ENCODE assay signal across 9 mouse cellular contexts in the genomic region with DNA sequence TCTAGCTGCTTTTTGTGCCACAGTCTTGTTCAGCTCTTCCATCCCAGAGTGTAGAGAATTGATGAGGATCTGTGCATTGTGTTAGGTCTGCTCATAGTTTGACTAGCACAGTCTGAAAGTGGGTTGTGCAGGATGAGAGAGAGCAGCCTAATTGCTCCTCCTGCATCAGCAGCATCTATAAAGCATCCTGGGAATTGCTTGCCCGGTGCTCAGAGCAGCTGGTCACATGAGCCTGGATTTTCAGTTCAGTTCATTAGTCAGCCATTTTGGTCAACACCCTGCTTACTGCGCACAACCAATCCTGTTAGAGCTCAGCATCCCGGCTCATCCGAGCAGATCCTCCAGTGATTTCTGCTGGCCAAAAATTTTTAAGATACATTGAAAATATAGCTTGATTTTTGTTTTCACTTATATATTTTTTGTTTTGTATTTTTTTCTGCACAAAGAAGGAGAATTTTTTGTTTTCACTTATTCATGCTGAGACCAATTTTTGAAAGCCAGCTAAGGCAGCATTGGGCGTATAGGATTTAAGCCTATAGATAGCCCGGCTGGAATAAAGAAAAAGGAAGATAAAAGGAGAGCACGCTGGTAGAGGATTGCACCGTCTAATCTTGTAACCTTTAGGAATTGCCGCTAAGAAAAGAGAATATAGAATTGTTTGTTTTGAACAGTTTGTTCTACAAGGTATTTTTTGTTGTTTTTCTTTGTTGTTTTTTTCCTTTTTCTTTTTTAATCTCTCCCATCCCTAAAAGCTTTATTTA. TPM values are rescaled to one million over a fixed set of nuclear protein-coding genes. Genes with fewer than 3 reads are reported as not detected.
DNase-seq lines count a peak whose midpoint lies in the region; ATAC-seq and TF ChIP-seq lines count a peak whose summit lies in the region.
"Had no signal": no experiment of that assay in that cellular context is flagged by ENCODE, and none has a peak within 500 bp of the region (broad histone marks: within the 10 kb centered on the region; RNA-seq: fewer than 3 reads in every experiment).

No protein-coding gene starts in this region.

- TF ChIP-seq CTCF in intestine, postnatal 0 days (IDR thresholded peaks at IDR 0.05; ENCODE audit: low read depth): no peak
- TF ChIP-seq CTCF in midbrain, postnatal 0 days (IDR thresholded peaks at IDR 0.05): no peak

- DNase-seq in embryonic facial prominence, embryonic 14.5 days (ENCODE audit: low spot score): peak; percentile 92
- DNase-seq in heart, postnatal 25 days (ENCODE audit: low spot score): peak; percentile 12
- peak; percentile 96 for DNase-seq in layer of hippocampus, adult 9-11 months
- DNase-seq in midbrain, postnatal 0 days (ENCODE audit: low spot score): peak; percentile 98

- H3K36me3 ChIP-seq in intestine, embryonic 16.5 days (ENCODE audit: control insufficient read depth, insufficient read depth, low read length): no peaks in the 10 kb centered on the region
- H3K36me3 ChIP-seq in intestine, postnatal 0 days (ENCODE audit: control insufficient read depth, insufficient read depth): no peaks in the 10 kb centered on the region; the same call in 1 of the 2 replicates
- no peaks in the 10 kb centered on the region for H3K36me3 ChIP-seq in embryonic facial prominence, embryonic 14.5 days (ENCODE audit: control insufficient read depth, insufficient read depth, low read length)
- no peaks in the 10 kb centered on the region for H3K36me3 ChIP-seq in midbrain, postnatal 0 days (ENCODE audit: insufficient read depth, low read length)

- no peak overlapping the region for H3K9ac ChIP-seq in intestine, embryonic 16.5 days (ENCODE audit: low read depth, low read length)
- H3K9ac ChIP-seq in intestine, postnatal 0 days (ENCODE audit: low read depth, low read length): no peak overlapping the region
- H3K9ac ChIP-seq in embryonic facial prominence, embryonic 14.5 days (ENCODE audit: low read depth, low read length): peak overlapping the region; percentile 48; the same call in 1 of the 2 replicates
- peak overlapping the region; percentile 69 for H3K9ac ChIP-seq in midbrain, postnatal 0 days (replicated peaks; ENCODE audit: low read length, poor library complexity, severe bottlenecking)

- peaks cover 19% of the 10 kb centered on the region for H3K4me1 ChIP-seq in intestine, embryonic 16.5 days (ENCODE audit: control insufficient read depth, insufficient read depth, low read length)
- 0 out of 2 replicates have a peak, but pooled peaks cover 7% of the 10 kb centered on the region for H3K4me1 ChIP-seq in intestine, postnatal 0 days (replicated peaks; ENCODE audit: control insufficient read depth, insufficient read depth, low read length)
- H3K4me1 ChIP-seq in embryonic facial prominence, embryonic 14.5 days (ENCODE audit: control insufficient read depth, insufficient read depth, low read length): peaks cover 24% of the 10 kb centered on the region
- H3K4me1 ChIP-seq in midbrain, postnatal 0 days (ENCODE audit: insufficient read depth, low read length): peaks cover 18% of the 10 kb centered on the region

- H3K4me3 ChIP-seq in intestine, embryonic 16.5 days (ENCODE audit: low read length): no peak overlapping the region
- no peak overlapping the region for H3K4me3 ChIP-seq in intestine, postnatal 0 days (ENCODE audit: low read depth, low read length)
- H3K4me3 ChIP-seq in embryonic facial prominence, embryonic 14.5 days (ENCODE audit: low read depth, low read length): peak overlapping the region; percentile 28
- peak overlapping the region; percentile 71 for H3K4me3 ChIP-seq in midbrain, postnatal 0 days (ENCODE audit: low read depth, low read length)

- ATAC-seq in intestine, embryonic 16.5 days: 0 out of 2 replicates have a peak, but pooled peaks have one; percentile 12
- no peak for ATAC-seq in intestine, postnatal 0 days
- ATAC-seq in embryonic facial prominence, embryonic 14.5 days (ENCODE audit: low read depth): peak; percentile 93
- peak; percentile 96 for ATAC-seq in midbrain, postnatal 0 days (ENCODE audit: low FRiP score)
- no peak for ATAC-seq in activated CD4-positive, CD25-positive, alpha-beta regulatory T cell, adult 4 months
- ATAC-seq in erythroid progenitor cell, adult 5-6 weeks (replicated peaks; ENCODE audit: low FRiP score, poor library complexity, severe bottlenecking): no peak

- H3K9me3 ChIP-seq in intestine, embryonic 16.5 days (ENCODE audit: control insufficient read depth, low read length): no peaks in the 10 kb centered on the region
- no peaks in the 10 kb centered on the region for H3K9me3 ChIP-seq in intestine, postnatal 0 days (ENCODE audit: control insufficient read depth)
- no peaks in the 10 kb centered on the region for H3K9me3 ChIP-seq in embryonic facial prominence, embryonic 14.5 days (ENCODE audit: control insufficient read depth, low read length)
- no peaks in the 10 kb centered on the region for H3K9me3 ChIP-seq in midbrain, postnatal 0 days (ENCODE audit: low read length)

- intact Hi-C loops in heart, postnatal 25 days (cut with DNase I): no loop called here

- H3K27me3 ChIP-seq in intestine, embryonic 16.5 days (replicated peaks; ENCODE audit: control insufficient read depth, insufficient read depth, low read length): no peaks in the 10 kb centered on the region
- no peaks in the 10 kb centered on the region for H3K27me3 ChIP-seq in intestine, postnatal 0 days (replicated peaks; ENCODE audit: control insufficient read depth, insufficient read depth, low read length)
- no peaks in the 10 kb centered on the region for H3K27me3 ChIP-seq in embryonic facial prominence, embryonic 14.5 days (replicated peaks; ENCODE audit: control insufficient read depth, insufficient read depth, low read length)
- no peaks in the 10 kb centered on the region for H3K27me3 ChIP-seq in midbrain, postnatal 0 days (ENCODE audit: insufficient read depth, low read length)

- no peak overlapping the region for H3K4me2 ChIP-seq in intestine, embryonic 16.5 days (ENCODE audit: low read depth, low read length)
- no peak overlapping the region for H3K4me2 ChIP-seq in intestine, postnatal 0 days (replicated peaks; ENCODE audit: low read depth)
- peak overlapping the region; percentile 48 for H3K4me2 ChIP-seq in embryonic facial prominence, embryonic 14.5 days (ENCODE audit: low read depth, low read length)
- H3K4me2 ChIP-seq in midbrain, postnatal 0 days (ENCODE audit: low read depth, low read length, poor library complexity, severe bottlenecking): peak overlapping the region; percentile 77

- WGBS in intestine, embryonic 16.5 days: 59% methylated on average over 9 of the region's 9 CpGs
- 68% methylated on average over 9 of the region's 9 CpGs for WGBS in intestine, postnatal 0 days
- 48% methylated on average over 9 of the region's 9 CpGs for WGBS in embryonic facial prominence, embryonic 14.5 days
- WGBS in midbrain, postnatal 0 days: 10% methylated on average over 9 of the region's 9 CpGs

- H3K27ac ChIP-seq in intestine, embryonic 16.5 days (ENCODE audit: low read length): no peak overlapping the region
- no peak overlapping the region for H3K27ac ChIP-seq in intestine, postnatal 0 days (ENCODE audit: low read depth, low read length)
- H3K27ac ChIP-seq in embryonic facial prominence, embryonic 14.5 days (replicated peaks; ENCODE audit: low read depth, low read length): no peak overlapping the region
- H3K27ac ChIP-seq in midbrain, postnatal 0 days (ENCODE audit: low read depth, low read length): peak overlapping the region; percentile 77

RNA-seq across cellular contexts. Expression of a gene that starts 18.6 kb away (rescaled TPM):
- polyA plus RNA-seq in intestine, embryonic 16.5 days (2015; fragmentation: Nextera tagmentation; extraction: Ambion mirVana): 14.3 and 14.4 TPM in 2 replicates
- 10.8 and 12.4 TPM in 2 replicates for polyA plus RNA-seq in intestine, postnatal 0 days (2015; fragmentation: Nextera tagmentation; extraction: Ambion mirVana)
- 16.9 and 18.7 TPM in 2 replicates for polyA plus RNA-seq in embryonic facial prominence, embryonic 14.5 days (2014; fragmentation: Nextera tagmentation; extraction: Ambion mirVana)
- 10 to 100 TPM; 10.5 to 11.5 TPM for total RNA-seq in heart, postnatal 25 days (2021)
- 250 and 309 TPM in 2 replicates for total RNA-seq in midbrain, postnatal 0 days (2014; rRNA removed)
- polyA plus RNA-seq in midbrain, postnatal 0 days (2015; fragmentation: Nextera tagmentation; extraction: Ambion mirVana): 212 and 248 TPM in 2 replicates
- polyA plus RNA-seq in activated CD4-positive, CD25-positive, alpha-beta regulatory T cell, adult 4 months (2017; shearing (Covaris generic)): 1 to 10 TPM; 2.6 to 2.9 TPM
- 0.36 and 0.42 TPM in 2 replicates for total RNA-seq in erythroid progenitor cell, adult 5-6 weeks (2015; ENCODE audit: low replicate concordance)
- total RNA-seq in erythroid progenitor cell, adult 5-6 weeks (2017; ENCODE audit: low replicate concordance): 4.0 and 9.3 TPM in 2 replicates

RNA-seq across cellular contexts. Expression of a gene that starts 29.2 kb away (rescaled TPM):
- polyA plus RNA-seq in intestine, embryonic 16.5 days (2015; fragmentation: Nextera tagmentation; extraction: Ambion mirVana): 45.7 and 53.3 TPM in 2 replicates
- polyA plus RNA-seq in intestine, postnatal 0 days (2015; fragmentation: Nextera tagmentation; extraction: Ambion mirVana): 27.8 and 31.1 TPM in 2 replicates
- 55.3 and 55.7 TPM in 2 replicates for polyA plus RNA-seq in embryonic facial prominence, embryonic 14.5 days (2014; fragmentation: Nextera tagmentation; extraction: Ambion mirVana)
- 10 to 100 TPM; 19.3 to 19.9 TPM for total RNA-seq in heart, postnatal 25 days (2021)
- total RNA-seq in midbrain, postnatal 0 days (2014; rRNA removed): 12.8 and 16.5 TPM in 2 replicates
- 51.1 and 55.1 TPM in 2 replicates for polyA plus RNA-seq in midbrain, postnatal 0 days (2015; fragmentation: Nextera tagmentation; extraction: Ambion mirVana)
- polyA plus RNA-seq in activated CD4-positive, CD25-positive, alpha-beta regulatory T cell, adult 4 months (2017; shearing (Covaris generic)): 100 to 1,000 TPM in 1 of 2 experiments, 10 to 100 TPM in 1; 86.2 to 103 TPM
- 26.3 and 36.5 TPM in 2 replicates for total RNA-seq in erythroid progenitor cell, adult 5-6 weeks (2015; ENCODE audit: low replicate concordance)
- total RNA-seq in erythroid progenitor cell, adult 5-6 weeks (2017; ENCODE audit: low replicate concordance): 27.2 and 28.7 TPM in 2 replicates

RNA-seq across cellular contexts. Expression of a gene that starts 55.8 kb away (rescaled TPM):
- polyA plus RNA-seq in intestine, embryonic 16.5 days (2015; fragmentation: Nextera tagmentation; extraction: Ambion mirVana): 0.10 and 0.22 TPM in 2 replicates
- polyA plus RNA-seq in intestine, postnatal 0 days (2015; fragmentation: Nextera tagmentation; extraction: Ambion mirVana): 0.10 TPM in 1 of 2 replicates, not detected in the other
- polyA plus RNA-seq in embryonic facial prominence, embryonic 14.5 days (2014; fragmentation: Nextera tagmentation; extraction: Ambion mirVana): 0.20 and 0.36 TPM in 2 replicates
- under 1 TPM in 1 of 2 experiments, not detected in 1; 0.10 TPM for total RNA-seq in heart, postnatal 25 days (2021)
- total RNA-seq in midbrain, postnatal 0 days (2014; rRNA removed): 0.82 and 1.7 TPM in 2 replicates
- 0.47 and 0.58 TPM in 2 replicates for polyA plus RNA-seq in midbrain, postnatal 0 days (2015; fragmentation: Nextera tagmentation; extraction: Ambion mirVana)
- 10 to 100 TPM in 1 of 2 experiments, under 1 TPM in 1; 0.24 to 55.3 TPM for polyA plus RNA-seq in activated CD4-positive, CD25-positive, alpha-beta regulatory T cell, adult 4 months (2017; shearing (Covaris generic))
- total RNA-seq in erythroid progenitor cell, adult 5-6 weeks (2015; ENCODE audit: low replicate concordance): 33.2 and 58.7 TPM in 2 replicates
- 23.1 and 23.7 TPM in 2 replicates for total RNA-seq in erythroid progenitor cell, adult 5-6 weeks (2017; ENCODE audit: low replicate concordance)
- total RNA-seq: MEL had no signal

Comparison
In these comparisons a context has a peak if more than half of its experiments do, and no peak if none do; other contexts are left out.
1. ATAC-seq: peak in intestine, embryonic 16.5 days (single experiment), embryonic facial prominence, embryonic 14.5 days (single experiment) and midbrain, postnatal 0 days (single experiment); none in intestine, postnatal 0 days (single experiment), activated CD4-positive, CD25-positive, alpha-beta regulatory T cell, adult 4 months (single experiment) and erythroid progenitor cell, adult 5-6 weeks (single experiment).
2. H3K4me2 ChIP-seq: peak in embryonic facial prominence, embryonic 14.5 days (single experiment) and midbrain, postnatal 0 days (single experiment); none in intestine, embryonic 16.5 days (single experiment) and intestine, postnatal 0 days (single experiment).
3. H3K4me3 ChIP-seq: peak in embryonic facial prominence, embryonic 14.5 days (single experiment) and midbrain, postnatal 0 days (single experiment); none in intestine, embryonic 16.5 days (single experiment) and intestine, postnatal 0 days (single experiment).
4. H3K9ac ChIP-seq: peak in embryonic facial prominence, embryonic 14.5 days (single experiment) and midbrain, postnatal 0 days (single experiment); none in intestine, embryonic 16.5 days (single experiment) and intestine, postnatal 0 days (single experiment).
5. DNase-seq: peak in every context shown above with its lines; median percentile 98 in midbrain, postnatal 0 days; 96 in layer of hippocampus, adult 9-11 months; 92 in embryonic facial prominence, embryonic 14.5 days; 12 in heart, postnatal 25 days.
6. RNA of a gene that starts 18.6 kb away (polyA plus RNA-seq): 212 to 248 TPM in midbrain, postnatal 0 days; 16.9 to 18.7 TPM in embryonic facial prominence, embryonic 14.5 days, 14.3 to 14.4 TPM in intestine, embryonic 16.5 days, 10.8 to 12.4 TPM in intestine, postnatal 0 days and 2.6 to 2.9 TPM in activated CD4-positive, CD25-positive, alpha-beta regulatory T cell, adult 4 months; every median in the first group is over 10 times any median in the second.